Mouse (Mus musculus): ENCODE results near the gene Sh3kbp1. TPM values are rescaled to one million over a fixed set of nuclear protein-coding genes. Genes with fewer than 3 reads are reported as not detected.
"Not testable (repeated sequence)": the region's sequence is repeated elsewhere in the genome, so short reads cannot be mapped to it uniquely, and the experiment has no call there.

The Sh3kbp1 gene
- 52.3 and 57.5 TPM in 2 replicates for polyA plus RNA-seq (2015; fragmentation: Nextera tagmentation; extraction: Ambion mirVana)

DNA sequence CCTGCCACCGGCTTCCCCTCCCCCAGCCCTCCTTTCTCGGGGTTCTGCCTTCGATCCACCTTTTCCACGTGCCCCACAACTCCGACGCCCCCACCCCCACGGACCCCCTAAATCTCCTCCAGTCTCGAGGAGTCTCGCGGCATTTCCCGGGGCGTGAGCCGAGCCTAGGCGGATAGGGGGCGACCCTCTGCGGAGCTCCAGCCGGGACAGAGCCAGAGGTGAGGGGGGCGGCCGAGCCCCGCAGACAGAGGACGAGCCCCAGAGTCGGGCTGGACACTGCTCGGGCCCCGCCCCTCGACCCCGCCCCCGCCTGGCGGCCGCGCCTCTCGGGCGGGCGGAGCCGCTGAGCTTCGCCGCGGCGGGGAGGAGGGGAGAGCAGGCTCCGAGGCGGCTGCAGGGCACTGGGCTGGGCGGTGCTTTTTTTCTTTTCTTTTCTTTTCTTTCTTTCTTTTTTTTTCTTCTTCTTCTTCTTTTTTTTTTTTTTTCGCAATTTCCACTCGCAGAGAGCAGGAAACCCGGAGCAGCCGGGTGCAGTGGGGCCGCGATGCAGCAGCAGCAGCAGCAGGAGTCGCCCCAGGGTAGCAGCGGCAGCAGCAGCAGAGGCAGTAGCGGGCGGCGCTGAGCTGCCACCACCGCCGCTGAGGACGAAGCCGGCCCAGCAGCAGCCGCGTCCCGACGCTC, at the start of gene Sh3kbp1:
Gene Sh3kbp1, plus strand, starts transcription at position 366 of the 681 bp plus-strand sequence.
- Histone ChIP-seq H3K4me2 (ENCODE audit: low read length) (peak within 1 kb of the TSS; percentile 63), H3K4me1 (replicated peaks; ENCODE audit: control insufficient read depth, insufficient read depth, low read length) (no peaks in the 10 kb centered on the region), H3K27me3 (replicated peaks; ENCODE audit: control insufficient read depth, insufficient read depth, low read length) (no peaks in the 10 kb centered on the region), H3K27ac (ENCODE audit: low read length) (peak within 1 kb of the TSS; percentile 84), H3K9ac (replicated peaks; ENCODE audit: low read depth, low read length) (peak within 1 kb of the TSS; percentile 78), H3K4me3 (replicated peaks; ENCODE audit: low read length) (peak within 1 kb of the TSS; percentile 66), H3K36me3 (ENCODE audit: control insufficient read depth, insufficient read depth) (no peaks in the 10 kb centered on the region), H3K9me3 (ENCODE audit: control insufficient read depth, low read length) (no peaks in the 10 kb centered on the region)
- ATAC-seq = peak; percentile 83
- 30% methylated on average over 49 of the region's 60 CpGs for WGBS

DNA sequence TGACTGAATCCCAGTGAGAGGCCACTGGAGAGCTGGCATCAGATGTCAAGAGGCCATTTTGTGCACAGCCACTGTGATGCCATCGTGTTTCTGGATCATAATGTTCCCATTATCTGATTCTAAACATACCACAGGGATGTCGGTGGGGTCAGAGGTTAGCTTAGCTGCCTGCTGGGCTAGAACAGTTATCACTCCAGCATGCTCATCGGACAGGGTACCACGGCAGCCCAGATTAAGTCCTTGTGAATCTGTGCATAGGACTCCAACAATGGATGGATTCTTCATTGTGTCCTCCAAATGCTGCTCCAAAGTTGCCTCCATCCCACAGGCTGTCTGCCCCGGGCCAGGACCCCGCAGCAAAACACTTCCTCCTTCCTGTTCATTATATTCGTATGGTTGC, 42.3 kb upstream of the Sh3kbp1 start:
- not testable (repeated sequence) for H3K9me3 ChIP-seq (ENCODE audit: control insufficient read depth, low read length); ATAC-seq

DNA sequence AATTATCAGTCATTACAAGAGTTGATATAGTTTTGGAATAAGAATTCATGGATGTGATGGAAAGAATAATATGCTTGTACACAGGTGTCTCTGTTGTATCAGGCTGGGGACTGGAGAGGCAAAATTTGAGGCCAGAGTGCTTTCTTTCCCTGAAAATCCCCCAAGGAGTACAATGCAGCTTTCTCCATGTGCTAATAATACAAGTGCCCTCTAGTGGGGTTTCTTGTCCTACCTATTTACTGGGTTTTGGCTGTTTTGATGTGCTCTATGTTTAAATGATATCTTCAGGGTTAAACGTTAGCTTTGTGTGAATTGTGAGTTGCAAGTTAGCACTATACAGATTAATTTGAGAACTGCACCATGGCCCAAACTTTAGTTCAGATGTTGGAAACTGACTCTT, 35.4 kb upstream of the Sh3kbp1 start:
- no peak overlapping the region for H3K4me3 ChIP-seq (replicated peaks; ENCODE audit: low read length)
- no peaks in the 10 kb centered on the region for H3K9me3 ChIP-seq (ENCODE audit: control insufficient read depth, low read length)
- no peak overlapping the region for H3K9ac ChIP-seq (replicated peaks; ENCODE audit: low read depth, low read length)
- no peak for ATAC-seq
- H3K27ac ChIP-seq (ENCODE audit: low read length) = no peak overlapping the region
- H3K4me2 ChIP-seq (ENCODE audit: low read length) = no peak overlapping the region
- H3K27me3 ChIP-seq (replicated peaks; ENCODE audit: control insufficient read depth, insufficient read depth, low read length) = no peaks in the 10 kb centered on the region
- 63% methylated on average over 1 of the region's 1 CpGs for whole genome bisulfite sequencing
- H3K36me3 ChIP-seq (ENCODE audit: control insufficient read depth, insufficient read depth) = no peaks in the 10 kb centered on the region
- no peaks in the 10 kb centered on the region for H3K4me1 ChIP-seq (replicated peaks; ENCODE audit: control insufficient read depth, insufficient read depth, low read length)

More for the DNA sequence above, 42.3 kb upstream of the Sh3kbp1 start:
- H3K27ac ChIP-seq (ENCODE audit: low read length); H3K4me2 ChIP-seq (ENCODE audit: low read length); H3K4me3 ChIP-seq (replicated peaks; ENCODE audit: low read length); H3K9ac ChIP-seq (replicated peaks; ENCODE audit: low read depth, low read length); H3K4me1 ChIP-seq (replicated peaks; ENCODE audit: control insufficient read depth, insufficient read depth, low read length); H3K36me3 ChIP-seq (ENCODE audit: control insufficient read depth, insufficient read depth); H3K27me3 ChIP-seq (replicated peaks; ENCODE audit: control insufficient read depth, insufficient read depth, low read length): not testable (repeated sequence)
- 84% methylated on average over 7 of the region's 7 CpGs for WGBS

DNA sequence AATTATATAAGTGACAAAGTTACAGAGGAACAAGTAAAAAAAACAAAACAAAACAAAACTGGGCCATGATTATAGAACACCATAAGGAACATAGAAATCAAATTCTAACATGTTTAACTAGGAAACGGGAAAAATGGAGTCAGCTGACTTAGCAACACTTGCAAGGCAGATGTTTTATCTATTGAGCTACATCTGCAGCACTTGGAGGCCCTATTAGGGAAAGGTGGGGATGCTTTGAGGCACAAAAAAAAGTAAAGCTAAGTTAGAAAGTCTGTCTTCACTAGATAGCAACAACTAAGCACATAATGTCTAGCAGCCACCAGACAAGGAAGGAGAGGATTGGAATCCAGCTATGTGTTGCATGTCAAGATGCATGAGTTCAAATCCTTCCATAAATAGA, 29.6 kb upstream of the Sh3kbp1 start:
- H3K9me3 ChIP-seq (ENCODE audit: control insufficient read depth, low read length) = no peaks in the 10 kb centered on the region
- no peak overlapping the region for H3K27ac ChIP-seq (ENCODE audit: low read length)
- ATAC-seq = no peak
- no peaks in the 10 kb centered on the region for H3K27me3 ChIP-seq (replicated peaks; ENCODE audit: control insufficient read depth, insufficient read depth, low read length)
- no peak overlapping the region for H3K4me3 ChIP-seq (replicated peaks; ENCODE audit: low read length)
- H3K4me2 ChIP-seq (ENCODE audit: low read length) = no peak overlapping the region
- H3K36me3 ChIP-seq (ENCODE audit: control insufficient read depth, insufficient read depth) = no peaks in the 10 kb centered on the region
- no peak overlapping the region for H3K9ac ChIP-seq (replicated peaks; ENCODE audit: low read depth, low read length)
- H3K4me1 ChIP-seq (replicated peaks; ENCODE audit: control insufficient read depth, insufficient read depth, low read length) = no peaks in the 10 kb centered on the region
- 83% methylated on average over 1 of the region's 1 CpGs for WGBS

DNA sequence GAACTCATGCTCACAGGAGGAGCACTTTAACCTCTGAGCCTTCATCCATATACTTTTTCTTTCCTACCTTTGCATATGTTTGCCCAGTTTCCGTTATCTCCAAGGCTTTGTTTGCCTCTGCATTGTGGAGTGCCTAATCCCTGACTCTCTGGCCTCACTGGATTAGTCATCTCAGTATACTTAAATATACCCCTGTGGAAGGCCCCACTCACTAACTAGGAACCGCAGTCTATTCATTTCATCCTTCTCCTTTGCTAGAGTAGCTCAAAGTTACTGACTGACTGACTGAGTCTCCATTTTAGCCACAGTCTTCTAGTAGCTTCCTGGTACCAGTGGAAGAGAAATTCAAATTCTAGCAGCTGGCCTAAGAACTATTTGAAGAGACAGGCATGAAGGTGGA, 22.2 kb upstream of the Sh3kbp1 start:
- Histone ChIP-seq H3K36me3 (ENCODE audit: control insufficient read depth, insufficient read depth) (no peaks in the 10 kb centered on the region), H3K4me3 (replicated peaks; ENCODE audit: low read length) (no peak overlapping the region), H3K27me3 (replicated peaks; ENCODE audit: control insufficient read depth, insufficient read depth, low read length) (no peaks in the 10 kb centered on the region), H3K9ac (replicated peaks; ENCODE audit: low read depth, low read length) (no peak overlapping the region), H3K4me1 (replicated peaks; ENCODE audit: control insufficient read depth, insufficient read depth, low read length) (no peaks in the 10 kb centered on the region), H3K4me2 (ENCODE audit: low read length) (no peak overlapping the region), H3K9me3 (ENCODE audit: control insufficient read depth, low read length) (no peaks in the 10 kb centered on the region), H3K27ac (ENCODE audit: low read length) (no peak overlapping the region)
- 79% methylated on average over 2 of the region's 2 CpGs for WGBS
- ATAC-seq = no peak

DNA sequence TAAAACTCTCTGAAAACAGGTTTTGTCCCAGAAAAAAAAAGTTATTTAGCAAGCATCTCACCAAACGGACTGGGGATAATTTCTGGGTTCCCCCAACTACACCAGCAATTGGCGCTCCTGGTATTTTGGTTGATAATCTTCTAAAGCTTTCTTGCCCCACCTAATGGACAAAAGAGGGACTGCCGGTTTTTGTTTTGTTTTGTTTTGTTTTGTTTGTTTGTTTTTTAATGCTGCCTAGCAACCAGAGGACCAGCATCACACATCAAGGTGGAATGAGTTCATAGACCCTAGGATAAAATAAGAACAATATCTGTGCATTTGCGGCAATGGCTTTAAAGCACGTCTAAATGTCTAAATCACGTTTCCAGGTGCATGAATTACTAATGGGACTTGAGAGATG, 20.1 kb upstream of the Sh3kbp1 start:
- H3K36me3 ChIP-seq (ENCODE audit: control insufficient read depth, insufficient read depth) = no peaks in the 10 kb centered on the region
- no peak overlapping the region for H3K27ac ChIP-seq (ENCODE audit: low read length)
- H3K4me2 ChIP-seq (ENCODE audit: low read length) = no peak overlapping the region
- ATAC-seq = no peak
- no peaks in the 10 kb centered on the region for H3K4me1 ChIP-seq (replicated peaks; ENCODE audit: control insufficient read depth, insufficient read depth, low read length)
- H3K27me3 ChIP-seq (replicated peaks; ENCODE audit: control insufficient read depth, insufficient read depth, low read length) = no peaks in the 10 kb centered on the region
- 47% methylated on average over 6 of the region's 6 CpGs for WGBS
- H3K4me3 ChIP-seq (replicated peaks; ENCODE audit: low read length) = no peak overlapping the region
- H3K9ac ChIP-seq (replicated peaks; ENCODE audit: low read depth, low read length) = no peak overlapping the region
- no peaks in the 10 kb centered on the region for H3K9me3 ChIP-seq (ENCODE audit: control insufficient read depth, low read length)

DNA sequence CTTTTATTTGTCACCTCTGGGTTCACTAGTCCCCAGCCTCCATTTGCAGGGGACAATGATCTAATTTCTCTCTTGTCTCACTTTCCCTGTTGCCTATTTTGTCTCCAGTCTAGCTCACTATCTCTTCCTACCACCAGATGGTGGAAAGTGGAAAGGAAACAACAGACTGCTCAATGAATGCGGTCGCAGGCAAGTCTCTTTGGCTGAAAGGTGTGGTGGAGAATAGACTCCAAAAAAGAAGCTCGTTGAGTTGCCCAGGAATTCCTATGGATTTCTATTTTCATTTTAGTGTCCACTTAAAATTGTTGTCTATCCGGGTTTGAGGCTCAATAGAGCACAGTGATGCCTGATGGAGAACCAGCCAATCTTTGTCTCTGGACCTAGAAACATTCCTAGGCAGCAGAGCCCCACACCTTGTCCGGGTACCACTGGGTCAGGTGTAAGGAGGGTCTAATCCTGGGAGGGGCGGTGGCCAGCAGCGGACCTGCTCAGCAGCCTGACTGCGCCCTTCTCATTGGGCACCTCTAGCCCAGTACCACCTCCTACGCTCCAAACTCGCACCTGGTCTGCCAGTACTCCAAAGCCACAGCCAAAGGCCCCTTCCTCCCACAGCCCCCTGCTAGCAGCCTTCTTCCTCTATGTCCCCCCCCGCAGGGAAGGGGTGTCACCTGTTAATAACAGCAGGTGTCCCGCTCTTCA, 715 bp upstream of the Sh3kbp1 start:
- Histone ChIP-seq H3K4me2 (ENCODE audit: low read length) (peak overlapping the region; percentile 63), H3K4me1 (replicated peaks; ENCODE audit: control insufficient read depth, insufficient read depth, low read length) (no peaks in the 10 kb centered on the region), H3K27ac (ENCODE audit: low read length) (peak overlapping the region; percentile 14; the same call in 1 of the 2 replicates), H3K27me3 (replicated peaks; ENCODE audit: control insufficient read depth, insufficient read depth, low read length) (no peaks in the 10 kb centered on the region), H3K4me3 (replicated peaks; ENCODE audit: low read length) (peak overlapping the region; percentile 66), H3K9me3 (ENCODE audit: control insufficient read depth, low read length) (no peaks in the 10 kb centered on the region), H3K36me3 (ENCODE audit: control insufficient read depth, insufficient read depth) (no peaks in the 10 kb centered on the region), H3K9ac (replicated peaks; ENCODE audit: low read depth, low read length) (peak overlapping the region; percentile 78)
- peak; percentile 55 for ATAC-seq
- 26% methylated on average over 12 of the region's 12 CpGs for WGBS

DNA sequence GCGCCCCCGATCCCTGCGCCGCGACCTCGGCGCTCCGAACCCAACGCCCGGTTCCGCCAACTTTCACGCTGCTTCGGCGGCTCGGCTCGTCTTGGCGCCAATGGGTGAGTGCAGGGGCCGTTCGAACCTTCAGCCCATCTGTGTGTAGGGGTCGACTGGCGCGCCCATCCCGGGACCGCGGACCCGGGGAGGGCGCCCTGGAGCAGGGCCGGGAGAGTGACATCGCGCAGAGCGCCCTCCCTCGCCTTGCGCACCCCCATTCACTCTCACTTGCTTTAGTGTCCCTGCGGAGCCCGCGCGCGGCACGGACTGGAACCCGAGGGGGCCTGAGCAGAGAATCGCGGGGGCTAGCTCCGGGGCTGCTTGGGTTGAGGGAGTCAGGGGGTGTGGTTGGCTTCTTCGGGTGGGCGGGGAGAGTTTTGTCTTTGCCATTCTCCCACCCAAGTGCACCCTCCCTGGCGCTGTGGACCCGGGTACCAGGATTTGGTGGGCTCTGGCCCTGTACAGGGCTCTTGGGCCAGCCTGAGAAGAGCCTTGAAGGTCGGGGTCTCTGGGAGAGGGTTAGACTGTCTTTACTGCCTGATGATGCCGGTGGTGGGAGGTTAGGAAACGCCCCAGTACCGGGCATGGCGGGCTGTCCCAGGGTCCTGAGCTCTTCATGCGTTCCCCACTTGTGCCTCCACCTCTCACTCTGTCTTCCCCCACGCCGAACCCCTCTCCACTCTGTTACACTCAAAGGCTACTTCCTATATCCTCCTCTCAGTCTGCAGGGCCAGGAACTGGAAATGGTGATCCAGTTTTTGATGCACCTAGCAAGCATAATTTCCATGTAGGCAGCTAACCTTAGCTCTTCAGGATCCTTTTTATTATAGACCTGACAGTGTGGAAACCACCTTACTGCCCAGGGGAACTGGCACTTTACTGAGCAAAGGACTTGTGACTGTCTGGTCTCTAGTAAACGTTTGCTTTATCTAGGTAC, 805 bp downstream of the Sh3kbp1 start:
- Histone ChIP-seq H3K4me3 (replicated peaks; ENCODE audit: low read length) (peak overlapping the region; percentile 66), H3K9me3 (ENCODE audit: control insufficient read depth, low read length) (no peaks in the 10 kb centered on the region), H3K4me2 (ENCODE audit: low read length) (peak overlapping the region; percentile 63), H3K27me3 (replicated peaks; ENCODE audit: control insufficient read depth, insufficient read depth, low read length) (no peaks in the 10 kb centered on the region), H3K36me3 (ENCODE audit: control insufficient read depth, insufficient read depth) (no peaks in the 10 kb centered on the region), H3K9ac (replicated peaks; ENCODE audit: low read depth, low read length) (peak overlapping the region; percentile 78), H3K27ac (ENCODE audit: low read length) (peak overlapping the region; percentile 84), H3K4me1 (replicated peaks; ENCODE audit: control insufficient read depth, insufficient read depth, low read length) (no peaks in the 10 kb centered on the region)
- peak; percentile 67 for ATAC-seq
- WGBS = 17% methylated on average over 54 of the region's 56 CpGs

DNA sequence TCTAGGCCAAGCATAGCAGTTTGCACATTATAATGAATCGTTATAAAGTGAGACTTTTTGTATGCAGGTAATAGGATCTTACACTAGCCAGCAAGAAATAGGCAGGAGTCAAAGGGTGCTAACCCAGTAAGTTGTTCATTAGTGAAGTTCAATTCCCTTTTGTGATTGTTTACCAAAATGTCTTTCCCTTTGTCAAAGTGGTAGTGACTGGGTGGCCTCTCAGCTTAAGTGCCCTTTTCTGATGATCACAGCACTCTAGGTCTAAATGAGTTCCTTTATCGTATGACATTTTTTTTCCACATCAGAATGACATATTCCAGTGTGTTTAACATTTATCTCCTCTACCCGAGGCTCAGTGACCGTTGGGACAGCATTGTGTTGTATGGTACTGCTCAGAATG, 1.6 kb downstream of the Sh3kbp1 start:
- no peaks in the 10 kb centered on the region for H3K27me3 ChIP-seq (replicated peaks; ENCODE audit: control insufficient read depth, insufficient read depth, low read length)
- H3K4me3 ChIP-seq (replicated peaks; ENCODE audit: low read length) = peak overlapping the region; percentile 66
- H3K4me2 ChIP-seq (ENCODE audit: low read length) = peak overlapping the region; percentile 63
- no peak for ATAC-seq
- 43% methylated on average over 4 of the region's 4 CpGs for WGBS
- H3K9ac ChIP-seq (replicated peaks; ENCODE audit: low read depth, low read length) = peak overlapping the region; percentile 78
- no peak overlapping the region for H3K27ac ChIP-seq (ENCODE audit: low read length)
- no peaks in the 10 kb centered on the region for H3K9me3 ChIP-seq (ENCODE audit: control insufficient read depth, low read length)
- no peaks in the 10 kb centered on the region for H3K36me3 ChIP-seq (ENCODE audit: control insufficient read depth, insufficient read depth)
- no peaks in the 10 kb centered on the region for H3K4me1 ChIP-seq (replicated peaks; ENCODE audit: control insufficient read depth, insufficient read depth, low read length)
